Mouse (Mus musculus): ENCODE results near the gene Olfr231.

The Olfr231 gene

GRCm38 (mm10) chr1:174121062-174121461 is at the start of gene Olfr231:
TSS of gene Olfr231 (minus strand) at chr1:174121162.
- no peak for DNase-seq

GRCm38 (mm10) chr1:174169024-174169423 is 48.1 kb upstream of the Olfr231 start:
- DNase-seq: no peak

GRCm38 (mm10) chr1:174159095-174159494 is 38.1 kb upstream of the Olfr231 start:
- no peak for DNase-seq

- no peak for DNase-seq
Observed at GRCm38 (mm10) chr1:174158512-174158911, 37.5 kb upstream of the Olfr231 start.

GRCm38 (mm10) chr1:174157622-174158021 is 36.7 kb upstream of the Olfr231 start:
- no peak for DNase-seq

GRCm38 (mm10) chr1:174155333-174155732 is 34.4 kb upstream of the Olfr231 start, which contains the start of gene Olfr420:
TSS of gene Olfr420 (plus strand) at chr1:174155633.
- DNase-seq: no peak

- DNase-seq: no peak
Observed at GRCm38 (mm10) chr1:174149289-174149688, 28.3 kb upstream of the Olfr231 start.

GRCm38 (mm10) chr1:174146696-174147095 is 25.7 kb upstream of the Olfr231 start:
- DNase-seq: no peak

GRCm38 (mm10) chr1:174141384-174141783 is 20.4 kb upstream of the Olfr231 start:
- DNase-seq: no peak

- no peak for DNase-seq
Observed at GRCm38 (mm10) chr1:174131999-174132398, 11.0 kb upstream of the Olfr231 start.

GRCm38 (mm10) chr1:174131217-174131616 is 10.3 kb upstream of the Olfr231 start, which contains the start of gene Olfr424:
TSS of gene Olfr424 (plus strand) at chr1:174131517.
- no peak for DNase-seq

- DNase-seq: no peak
Observed at GRCm38 (mm10) chr1:174103735-174104134, 17.2 kb downstream of the Olfr231 start.

- DNase-seq: no peak
Observed at GRCm38 (mm10) chr1:174096591-174096990, 24.4 kb downstream of the Olfr231 start, which contains the start of gene Olfr427. TSS of gene Olfr427 (plus strand) at chr1:174096891.

GRCm38 (mm10) chr1:174084031-174084430 is 36.9 kb downstream of the Olfr231 start, which contains the start of gene Olfr429:
TSS of gene Olfr429 (plus strand) at chr1:174084331.
- DNase-seq: no peak

- DNase-seq: no peak
Observed at GRCm38 (mm10) chr1:174066305-174066704, 54.7 kb downstream of the Olfr231 start, which contains the start of gene Olfr430. TSS of gene Olfr430 (plus strand) at chr1:174066605.

Data from lung, postnatal 4 days (tissue).